Mouse (Mus musculus) myocyte (in vitro differentiated cells): Measurements from ENCODE around the gene Cep152. TPM values are rescaled to one million over a fixed set of nuclear protein-coding genes. Genes with fewer than 3 reads are reported as not detected.

Experiments
- H3K27me3 ChIP-seq: one replicate; pipeline ENCODE4 v1.6.1; 2011; ENCODE audit not compliant: control insufficient read depth, insufficient read depth, insufficient read length
- H3K36me3 ChIP-seq: one replicate; pipeline ENCODE4 v1.6.1; 2011; ENCODE audit not compliant: control insufficient read depth, insufficient read depth
- H3K4me2 ChIP-seq: one replicate; pipeline ENCODE4 v1.6.1; 2011; ENCODE audit warnings: low read depth, control low read depth
- H3K4me3 ChIP-seq: one replicate; pipeline ENCODE4 v1.5.1; 2011; ENCODE audit warnings: mild to moderate bottlenecking, control low read depth, moderate library complexity
- H3K79me2 ChIP-seq: one replicate; pipeline ENCODE4 v1.6.1; 2011; ENCODE audit not compliant: control insufficient read depth, insufficient read depth
- H3ac ChIP-seq: one replicate; pipeline ENCODE4 v1.6.1; 2011; ENCODE audit not compliant: control insufficient read depth, insufficient read length
- CEBPB ChIP-seq: IDR thresholded peaks from 2 replicates; pipeline ENCODE4 v1.6.1; 2011; ENCODE audit warnings: mild to moderate bottlenecking, moderate library complexity; ENCODE audit not compliant: poor library complexity, insufficient read depth, severe bottlenecking
- E2F4 ChIP-seq: IDR thresholded peaks from one replicate; pipeline ENCODE4 v1.6.1; 2011; ENCODE audit warnings: mild to moderate bottlenecking, control low read depth, moderate library complexity; ENCODE audit not compliant: insufficient read depth
- MAX ChIP-seq: IDR thresholded peaks from one replicate; pipeline ENCODE4 v1.6.1; 2011; ENCODE audit warnings: low read depth, mild to moderate bottlenecking, control low read depth
- MYOD1 ChIP-seq, 3 experiments: IDR thresholded peaks; one replicate each; pipeline ENCODE4 v1.6.1; 2011; ENCODE audit warnings: control low read depth in 2 of 3, low read depth in 2 of 3, mild to moderate bottlenecking in 2 of 3, moderate library complexity in 1 of 3; ENCODE audit not compliant: insufficient read length in 2 of 3, control insufficient read depth in 1 of 3
- MYOG ChIP-seq, 3 experiments: IDR thresholded peaks; one replicate each; pipeline ENCODE4 v1.6.1; 2011; ENCODE audit warnings: control low read depth in 2 of 3, low read depth in 2 of 3, mild to moderate bottlenecking in 2 of 3; ENCODE audit not compliant: insufficient read length in 2 of 3, control insufficient read depth in 1 of 3, insufficient read depth in 1 of 3
- POLR2A ChIP-seq: IDR thresholded peaks from one replicate; pipeline ENCODE4 v1.6.1; 2011; ENCODE audit warnings: low read depth, mild to moderate bottlenecking, control low read depth, moderate library complexity; ENCODE audit not compliant: insufficient read length
- POLR2AphosphoS2 ChIP-seq: IDR thresholded peaks from one replicate; pipeline ENCODE4 v1.6.1; 2011; ENCODE audit warnings: low read depth, control low read depth; ENCODE audit not compliant: insufficient read length
- REST ChIP-seq: IDR thresholded peaks from one replicate; pipeline ENCODE4 v1.6.1; 2011; ENCODE audit warnings: mild to moderate bottlenecking, control low read depth, moderate library complexity; ENCODE audit not compliant: insufficient read depth, insufficient read length
- SRF ChIP-seq: IDR thresholded peaks from one replicate; pipeline ENCODE4 v1.6.1; 2011; ENCODE audit warnings: low read depth; ENCODE audit not compliant: control insufficient read depth, insufficient read length
- TCF12 ChIP-seq: IDR thresholded peaks from one replicate; pipeline ENCODE4 v1.6.1; 2011; ENCODE audit warnings: mild to moderate bottlenecking, control low read depth; ENCODE audit not compliant: poor library complexity, insufficient read depth, severe bottlenecking
- TCF3 ChIP-seq: IDR thresholded peaks from one replicate; pipeline ENCODE4 v1.6.1; 2011; ENCODE audit warnings: low read depth, control low read depth; ENCODE audit not compliant: insufficient read length
- USF1 ChIP-seq: IDR thresholded peaks from one replicate; pipeline ENCODE4 v1.6.1; 2011; ENCODE audit warnings: low read depth, mild to moderate bottlenecking, control low read depth, moderate library complexity
- polyA plus RNA-seq: library from polyadenylated mRNA; unstranded; fragments of >200 nt; fragmentation: generic; extraction: Trizol; gene quantifications from one replicate; pipeline ENCODE4 v1.2.1, GENCODE M21; 2012; ENCODE audit warnings: missing spikeins

Gene Cep152
- polyA plus RNA-seq, 1 experiment, result 0.80 TPM

DNA sequence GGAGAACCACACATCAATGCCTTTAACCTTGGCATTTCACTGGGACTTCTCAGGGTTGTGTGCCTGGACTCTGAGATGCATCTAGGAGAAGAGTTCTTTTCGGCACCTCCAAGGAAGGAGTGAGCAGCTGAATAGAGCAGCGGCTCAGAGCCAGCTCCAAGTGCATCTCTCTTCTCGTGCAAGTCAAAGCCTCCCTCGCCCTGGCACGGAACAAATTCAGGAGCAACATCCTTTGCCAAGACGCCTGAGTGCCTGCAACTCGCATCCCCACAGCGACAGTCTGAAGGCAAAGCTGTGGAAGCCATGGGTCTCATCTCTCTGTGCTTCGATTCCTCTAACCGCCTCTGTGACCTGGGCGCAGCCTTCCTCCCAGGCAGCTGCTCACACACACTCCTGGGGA is 61.0 kb downstream of the Cep152 start:
- TF ChIP-seq TCF3 (no peak), REST (no peak), POLR2AphosphoS2 (no peak), TCF12 (no peak), USF1 (no peak), POLR2A (no peak), E2F4 (no peak), SRF (no peak), MYOD1 (IDR thresholded peaks at IDR 0.05; ENCODE audit: control insufficient read depth in 1 of 3, insufficient read length in 2 of 3, low read depth in 2 of 3) (no peak), MYOG (IDR thresholded peaks at IDR 0.05; ENCODE audit: control insufficient read depth in 1 of 3, insufficient read depth in 1 of 3, insufficient read length in 2 of 3, low read depth in 2 of 3) (no peak), MAX (no peak), CEBPB (no peak)
- Histone ChIP-seq H3K27me3 (no peaks in the 10 kb centered on the region), H3ac (no peak overlapping the region), H3K4me3 (no peak overlapping the region), H3K36me3 (peaks cover 10% of the 10 kb centered on the region), H3K79me2 (no peaks in the 10 kb centered on the region), H3K4me2 (no peak overlapping the region)

DNA sequence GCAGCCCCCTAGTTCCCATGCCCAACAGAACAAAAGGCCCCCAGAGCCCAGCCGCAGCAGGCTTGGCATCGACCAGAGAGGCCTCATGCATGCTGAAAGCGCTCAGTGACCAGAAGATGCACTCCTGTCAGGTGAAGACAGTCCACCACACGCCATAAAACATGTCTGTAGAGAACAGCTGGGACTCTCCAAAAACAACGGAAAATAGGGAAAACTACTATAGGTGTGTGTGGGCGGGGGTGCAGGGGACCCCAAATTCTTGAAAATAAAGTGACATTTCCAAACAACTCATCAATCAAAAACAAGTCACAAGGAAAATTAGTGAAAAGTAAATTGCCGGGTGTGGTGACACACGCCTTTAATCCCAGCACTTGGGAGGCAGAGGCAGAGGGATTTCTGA is 62.5 kb downstream of the Cep152 start:
- TF ChIP-seq POLR2AphosphoS2 (no peak), E2F4 (no peak), TCF3 (no peak), USF1 (no peak), REST (no peak), MAX (no peak), MYOD1 (IDR thresholded peaks at IDR 0.05; ENCODE audit: control insufficient read depth in 1 of 3, insufficient read length in 2 of 3, low read depth in 2 of 3) (no peak), TCF12 (no peak), SRF (no peak), MYOG (IDR thresholded peaks at IDR 0.05; ENCODE audit: control insufficient read depth in 1 of 3, insufficient read depth in 1 of 3, insufficient read length in 2 of 3, low read depth in 2 of 3) (no peak), POLR2A (no peak), CEBPB (no peak)
- Histone ChIP-seq H3K79me2 (no peaks in the 10 kb centered on the region), H3ac (no peak overlapping the region), H3K36me3 (peaks cover 10% of the 10 kb centered on the region), H3K4me2 (no peak overlapping the region), H3K4me3 (no peak overlapping the region), H3K27me3 (no peaks in the 10 kb centered on the region)

DNA sequence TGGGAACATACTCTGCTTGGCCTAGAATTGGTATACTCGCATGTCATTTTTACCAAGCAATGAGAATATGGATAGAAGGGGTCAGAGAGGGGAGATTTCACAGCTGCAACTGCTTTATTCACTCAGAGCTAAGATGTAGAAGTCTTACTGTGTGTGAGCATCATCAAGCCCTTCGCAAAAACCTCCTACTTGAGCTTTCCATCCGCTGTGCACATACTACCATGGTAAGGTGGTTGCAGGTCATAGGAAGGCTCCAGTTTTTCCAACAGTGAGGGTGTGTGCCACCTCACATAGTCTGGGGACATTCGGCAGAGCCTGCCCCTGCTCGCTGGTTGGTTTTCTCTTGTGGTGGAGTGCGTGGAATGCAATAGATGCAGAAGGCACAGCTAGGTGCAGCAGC is 64.9 kb downstream of the Cep152 start:
- Histone ChIP-seq H3K4me3 (no peak overlapping the region), H3K36me3 (peaks cover 6% of the 10 kb centered on the region), H3K4me2 (no peak overlapping the region), H3K79me2 (no peaks in the 10 kb centered on the region), H3ac (no peak overlapping the region), H3K27me3 (no peaks in the 10 kb centered on the region)
- TF ChIP-seq SRF (no peak), MYOG (IDR thresholded peaks at IDR 0.05; ENCODE audit: control insufficient read depth in 1 of 3, insufficient read depth in 1 of 3, insufficient read length in 2 of 3, low read depth in 2 of 3) (no peak), POLR2A (no peak), REST (no peak), CEBPB (no peak), USF1 (no peak), MYOD1 (IDR thresholded peaks at IDR 0.05; ENCODE audit: control insufficient read depth in 1 of 3, insufficient read length in 2 of 3, low read depth in 2 of 3) (no peak), POLR2AphosphoS2 (no peak), TCF12 (no peak), E2F4 (no peak), MAX (no peak), TCF3 (no peak)

GRCm38 (mm10) chr2:125558634-125559589 is 66.0 kb downstream of the Cep152 start:
- H3K36me3 ChIP-seq, result peaks cover 6% of the 10 kb centered on the region
- H3K4me2 ChIP-seq, result no peak overlapping the region
- no peaks in the 10 kb centered on the region for H3K79me2 ChIP-seq
- no peak overlapping the region for H3K4me3 ChIP-seq
- no peak overlapping the region for H3ac ChIP-seq
- no peaks in the 10 kb centered on the region for H3K27me3 ChIP-seq
- TF ChIP-seq REST (no peak), TCF3 (no peak)

- H3ac ChIP-seq, result no peak overlapping the region
- TF ChIP-seq USF1 (no peak), POLR2AphosphoS2 (no peak)
These were observed 69.1 kb downstream of the Cep152 start for GRCm38 (mm10) chr2:125555830-125556229.

More at GRCm38 (mm10) chr2:125555830-125556229, 69.1 kb downstream of the Cep152 start:
- H3K79me2 ChIP-seq, result no peaks in the 10 kb centered on the region
- no peaks in the 10 kb centered on the region for H3K36me3 ChIP-seq
- H3K4me2 ChIP-seq, result no peak overlapping the region
- H3K4me3 ChIP-seq, result no peak overlapping the region
- no peaks in the 10 kb centered on the region for H3K27me3 ChIP-seq
